Mouse (Mus musculus): ENCODE measurements around the gene B4galnt1.
"Not testable (repeated sequence)": the region's sequence is repeated elsewhere in the genome, so short reads cannot be mapped to it uniquely, and the experiment has no call there.

The B4galnt1 gene

DNA sequence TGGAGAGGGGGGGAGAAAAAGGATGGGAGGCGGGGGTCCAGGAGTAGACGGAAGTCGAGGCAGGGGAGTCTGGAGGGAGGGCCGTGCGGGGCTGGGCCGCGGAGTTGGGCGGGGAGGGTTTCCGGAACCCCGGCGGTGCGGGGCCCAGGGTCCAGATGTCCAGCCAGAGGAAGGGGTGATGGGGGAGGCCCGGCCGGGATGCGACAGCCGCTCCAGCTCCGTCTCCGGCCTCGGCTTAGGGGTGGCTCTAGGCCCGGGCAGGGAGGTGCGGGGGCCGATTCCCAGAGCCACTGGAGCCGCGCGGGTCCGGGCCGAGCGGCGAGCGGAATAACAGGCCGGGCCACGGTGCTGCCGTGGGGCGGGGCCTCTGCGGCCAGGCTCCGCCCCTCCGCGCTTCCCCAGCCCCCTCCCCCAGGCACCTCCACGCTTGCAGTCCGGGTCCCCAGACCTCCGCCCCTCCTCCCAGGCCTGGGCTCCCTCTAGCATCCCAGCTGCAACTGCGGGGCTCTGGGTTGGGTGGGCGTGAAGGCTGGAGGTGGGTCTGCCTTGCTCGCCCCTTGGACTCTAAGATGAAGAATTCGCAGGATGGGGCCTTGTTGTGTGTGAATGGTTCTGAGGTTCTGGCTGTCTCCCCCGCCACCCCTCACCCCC lies 23.6 kb downstream of the B4galnt1 start:
- peak; percentile 44 for DNase-seq (ENCODE audit: low read depth, low spot score)

DNA sequence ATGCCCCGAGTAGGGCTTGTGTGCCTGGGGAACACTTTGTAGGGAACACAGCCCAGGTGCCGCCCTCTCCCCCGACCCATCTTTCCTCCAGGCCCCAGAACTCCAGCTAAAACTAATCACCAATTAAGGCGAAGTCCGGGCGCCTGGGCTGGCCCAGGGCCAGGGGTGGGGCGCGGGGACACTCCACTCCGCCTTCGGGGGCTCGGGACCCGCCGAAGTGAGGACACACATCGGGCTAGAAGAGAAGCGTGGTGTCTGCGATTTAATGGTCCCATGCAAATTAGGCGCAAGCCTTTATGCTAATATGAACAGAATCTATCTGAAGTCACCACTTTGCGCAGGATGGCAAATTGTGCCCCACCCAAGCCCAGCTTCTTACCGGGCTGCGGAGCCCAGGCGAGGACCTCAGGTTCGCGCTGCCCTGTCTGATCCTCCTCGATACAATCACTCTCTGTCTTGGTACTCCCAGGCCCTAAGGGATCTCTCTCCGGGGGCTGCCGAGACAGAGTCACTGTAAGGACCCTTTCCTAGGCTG lies 24.2 kb downstream of the B4galnt1 start:
- DNase-seq (ENCODE audit: low read depth, low spot score), result no peak

DNA sequence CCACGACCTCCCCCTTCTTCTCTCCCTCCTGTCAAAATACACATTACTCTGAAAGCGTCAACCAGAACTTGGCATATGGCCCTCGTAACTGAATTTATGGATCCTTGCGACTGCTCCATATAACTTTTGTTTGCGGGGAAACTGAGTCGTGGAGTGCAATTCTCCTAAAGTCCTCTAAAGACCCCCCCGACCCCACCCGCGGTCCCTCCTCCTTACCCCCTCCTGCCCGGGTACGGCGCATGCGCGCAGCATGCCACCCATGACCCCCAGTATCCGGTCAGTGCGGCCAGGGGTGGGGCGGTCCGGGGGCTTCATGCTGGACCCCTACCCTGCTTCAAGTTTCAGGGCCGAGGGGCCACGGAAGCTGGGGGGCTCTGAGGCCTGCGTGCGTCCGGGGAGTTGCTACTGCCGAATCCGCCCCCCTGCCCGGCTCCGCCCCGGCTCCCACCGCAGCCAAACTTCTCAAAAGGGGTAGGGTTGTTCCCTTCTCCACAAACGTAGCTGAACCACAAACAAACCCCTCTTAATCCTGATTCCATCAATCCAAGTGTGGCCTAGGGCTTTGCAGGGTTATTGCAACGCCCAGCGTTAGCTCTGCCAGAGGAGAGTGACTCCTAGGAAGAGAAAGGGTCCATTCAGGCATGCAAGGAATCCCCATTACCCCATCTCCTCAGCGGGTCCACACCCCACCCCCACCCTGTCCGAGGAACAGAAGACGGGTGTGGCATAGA lies 24.8 kb downstream of the B4galnt1 start, which contains the start of gene Arhgef25:
Gene Arhgef25, minus strand, starts transcription at position 433 of the 731 bp plus-strand sequence.
- peak; percentile 61 for DNase-seq (ENCODE audit: low read depth, low spot score)

DNA sequence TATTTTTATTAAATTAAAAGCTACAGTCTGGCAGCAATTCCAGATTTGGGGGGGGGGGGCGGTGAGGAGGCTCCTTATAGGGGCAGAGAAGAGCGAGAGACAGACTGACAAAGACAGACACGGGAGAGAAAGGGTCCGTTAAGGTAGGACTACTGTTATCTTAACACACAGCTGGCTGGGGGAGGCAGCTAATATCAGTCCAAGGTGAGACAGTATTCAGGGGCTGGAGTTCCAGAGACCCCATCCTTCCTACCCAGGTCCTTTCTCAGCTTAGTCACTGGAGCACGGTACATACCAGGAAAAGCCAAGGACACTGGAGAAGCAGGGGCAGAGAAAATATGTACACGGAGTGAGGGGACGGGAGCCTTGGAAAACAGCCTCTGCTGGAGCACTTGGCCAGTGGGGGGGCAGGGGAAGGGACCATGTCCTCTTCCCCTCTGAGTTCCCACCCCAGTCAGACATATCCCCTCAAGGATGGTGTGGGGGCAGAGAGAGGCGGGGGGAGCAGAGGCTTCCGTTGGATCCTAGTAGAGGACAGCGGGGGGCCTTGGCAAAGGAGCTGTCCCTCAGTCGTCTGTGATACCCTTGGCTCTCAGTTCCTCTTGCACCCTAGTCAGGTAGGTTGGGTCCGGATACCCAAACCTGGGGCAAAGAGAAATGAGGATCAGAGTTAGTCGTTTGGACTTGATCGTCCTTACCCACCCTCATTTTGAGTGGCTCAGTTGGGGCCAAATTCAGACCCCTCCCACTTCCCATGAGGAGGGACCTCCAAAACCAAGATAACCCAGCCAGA lies 25.6 kb downstream of the B4galnt1 start:
- DNase-seq (ENCODE audit: low read depth, low spot score), result no peak

- DNase-seq (ENCODE audit: low read depth, low spot score), result no peak
Observed at GRCm38 (mm10) chr10:127191191-127192056, 26.4 kb downstream of the B4galnt1 start.

DNA sequence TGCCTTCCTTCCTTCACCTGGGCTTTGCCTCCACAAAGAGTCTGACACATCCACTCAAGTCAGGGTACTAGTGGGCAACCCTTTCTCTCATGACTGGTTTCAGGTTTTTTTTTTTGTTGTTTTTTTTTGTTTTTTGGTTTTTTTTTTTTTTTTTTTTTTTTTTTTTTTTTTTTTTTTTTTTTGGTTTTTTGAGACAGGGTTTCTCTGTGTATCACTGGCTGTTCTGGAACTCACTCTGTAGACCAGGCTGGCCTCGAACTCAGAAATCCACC lies 27.0 kb downstream of the B4galnt1 start:
- DNase-seq (ENCODE audit: low read depth, low spot score), result not testable (repeated sequence)

DNA sequence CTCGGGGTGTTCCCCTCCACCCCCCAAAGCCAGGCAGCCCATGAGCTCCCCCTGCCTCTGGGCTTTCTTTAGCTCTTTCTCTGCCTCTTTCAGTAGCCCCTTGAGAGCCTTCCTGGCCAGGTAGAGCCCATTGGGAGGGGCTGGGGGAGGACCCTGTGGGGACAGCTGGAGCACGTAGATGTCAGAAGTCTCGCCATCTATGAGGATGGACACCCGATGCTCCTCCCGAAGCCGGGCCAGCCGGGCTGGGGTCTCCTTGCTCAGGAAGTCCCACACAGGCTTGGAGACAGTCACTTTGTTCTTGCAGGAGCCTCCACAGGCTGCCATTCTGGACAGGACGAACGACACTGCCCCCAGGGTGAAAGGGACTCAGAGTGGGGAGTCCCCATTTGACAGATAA lies 28.0 kb downstream of the B4galnt1 start:
- DNase-seq (ENCODE audit: low read depth, low spot score), result no peak

- no peak for DNase-seq (ENCODE audit: low read depth, low spot score)
Observed at GRCm38 (mm10) chr10:127194428-127195327, 29.7 kb downstream of the B4galnt1 start.

GRCm38 (mm10) chr10:127195328-127196129 lies 30.5 kb downstream of the B4galnt1 start, which contains the start of gene Dtx3:
Dtx3 (minus strand) TSS chr10:127195728.
- no peak for DNase-seq (ENCODE audit: low read depth, low spot score)

GRCm38 (mm10) chr10:127196392-127196791 lies 31.4 kb downstream of the B4galnt1 start:
- DNase-seq (ENCODE audit: low read depth, low spot score), result peak; percentile 83

- no peak for DNase-seq (ENCODE audit: low read depth, low spot score)
Observed at GRCm38 (mm10) chr10:127197104-127197503, 32.1 kb downstream of the B4galnt1 start.

GRCm38 (mm10) chr10:127197505-127198110 lies 32.6 kb downstream of the B4galnt1 start:
- no peak for DNase-seq (ENCODE audit: low read depth, low spot score)

GRCm38 (mm10) chr10:127198492-127198891 lies 33.5 kb downstream of the B4galnt1 start:
- no peak for DNase-seq (ENCODE audit: low read depth, low spot score)

- DNase-seq (ENCODE audit: low read depth, low spot score), result no peak
Observed at GRCm38 (mm10) chr10:127199068-127199467, 34.0 kb downstream of the B4galnt1 start.

GRCm38 (mm10) chr10:127199474-127199873 lies 34.4 kb downstream of the B4galnt1 start:
- no peak for DNase-seq (ENCODE audit: low read depth, low spot score)

- no peak for DNase-seq (ENCODE audit: low read depth, low spot score)
Observed at GRCm38 (mm10) chr10:127200279-127200678, 35.3 kb downstream of the B4galnt1 start.

- no peak for DNase-seq (ENCODE audit: low read depth, low spot score)
Observed at GRCm38 (mm10) chr10:127203106-127203505, 38.1 kb downstream of the B4galnt1 start.

DNA sequence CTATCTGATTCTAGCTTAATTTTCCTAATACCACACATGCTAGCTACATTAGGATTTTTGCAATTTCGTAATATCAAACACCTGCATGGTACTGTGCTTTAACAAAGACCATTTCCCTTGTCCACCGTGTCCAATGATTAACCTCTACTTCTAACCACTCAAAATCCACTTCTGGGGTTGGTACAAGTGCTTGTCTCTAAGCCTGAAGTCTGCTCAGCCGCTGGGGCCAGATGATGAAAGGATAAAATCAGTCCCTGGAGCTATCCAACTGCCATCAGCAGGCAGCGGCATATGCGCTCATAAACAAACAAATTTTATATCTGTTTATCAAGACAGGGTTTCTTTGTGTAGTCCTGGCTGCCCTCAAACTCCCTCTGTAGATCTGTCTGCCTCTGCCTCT lies 39.6 kb downstream of the B4galnt1 start:
- DNase-seq (ENCODE audit: low read depth, low spot score), result no peak

DNA sequence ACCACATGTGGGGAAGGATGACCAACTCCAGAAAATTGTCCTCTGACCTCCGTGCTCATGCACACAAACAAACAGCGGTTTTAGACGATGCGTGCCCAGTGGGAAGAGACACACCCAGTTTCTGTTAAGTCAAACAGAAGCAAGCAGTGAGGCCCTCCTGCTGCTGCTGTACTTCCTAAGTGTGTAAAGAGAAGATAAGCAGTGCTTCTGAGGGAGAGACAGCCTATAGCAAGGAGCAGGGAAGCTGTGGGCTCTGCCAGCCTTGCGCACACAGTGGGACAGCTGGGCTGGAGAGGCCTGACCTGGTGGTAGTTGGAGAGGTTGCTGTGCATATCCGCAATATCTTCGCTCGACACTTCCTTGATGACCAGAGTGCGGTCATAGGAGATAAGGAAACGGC lies 40.3 kb downstream of the B4galnt1 start:
- DNase-seq (ENCODE audit: low read depth, low spot score), result no peak
